Mouse (Mus musculus): ENCODE measurements around the gene Nsdhl.

Gene Nsdhl

DNA sequence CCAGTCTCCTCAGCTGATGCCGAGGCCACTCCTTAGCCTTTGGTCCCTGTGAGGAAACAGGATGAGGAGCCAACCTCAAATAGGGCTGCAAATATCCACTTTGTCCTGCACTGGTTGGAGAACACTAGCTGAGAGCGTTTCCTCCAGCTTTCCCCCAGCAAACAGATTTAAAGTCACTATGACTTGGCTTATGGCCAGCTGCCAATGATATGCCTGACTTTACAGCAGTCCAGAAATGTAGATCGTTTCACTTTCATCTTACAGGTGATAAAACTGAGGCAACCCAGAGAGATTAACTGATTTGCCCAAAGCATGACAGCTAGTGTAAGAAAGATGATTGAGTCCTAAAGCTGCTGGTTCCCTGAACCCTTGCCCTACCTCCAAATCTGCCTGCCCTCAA, 77.2 kb downstream of the Nsdhl start:
- DNase-seq (ENCODE audit: low read depth, low spot score), result no peak

DNA sequence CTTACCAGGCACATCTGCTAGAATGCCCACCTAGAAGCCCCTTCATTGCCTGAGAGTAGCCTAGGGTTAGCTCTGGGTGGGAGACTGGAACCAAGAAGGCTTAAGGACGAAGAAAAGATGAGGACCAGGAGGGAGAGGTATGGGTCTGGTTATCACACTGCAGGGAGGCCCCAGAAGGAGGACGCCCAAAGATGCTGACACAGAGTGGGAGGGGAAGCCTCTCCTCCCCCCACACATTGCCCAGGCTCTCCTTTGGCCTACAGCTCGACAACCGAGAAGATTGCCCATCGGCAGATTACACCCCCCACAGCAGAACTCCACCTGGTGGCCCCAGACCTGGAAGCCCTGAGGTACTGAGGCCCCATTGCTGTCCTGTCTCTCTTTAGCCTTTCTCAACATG, 84.8 kb downstream of the Nsdhl start:
- DNase-seq (ENCODE audit: low read depth, low spot score), result no peak

GRCm38 (mm10) chrX:73005678-73006077, 87.3 kb downstream of the Nsdhl start:
- no peak for DNase-seq (ENCODE audit: low read depth, low spot score)

GRCm38 (mm10) chrX:73007597-73008479, 89.5 kb downstream of the Nsdhl start:
- DNase-seq (ENCODE audit: low read depth, low spot score), result peak; percentile 86

Measured in retina, adult 2 months (tissue).